Mouse (Mus musculus) myocyte (in vitro differentiated cells): ENCODE data around the gene Hs2st1. TPM values are rescaled to one million over a fixed set of nuclear protein-coding genes. Genes with fewer than 3 reads are reported as not detected.

ENCODE experiments used
- H3K27me3 ChIP-seq: one replicate; pipeline ENCODE4 v1.6.1; 2011; ENCODE audit not compliant: control insufficient read depth, insufficient read depth, insufficient read length
- H3K36me3 ChIP-seq: one replicate; pipeline ENCODE4 v1.6.1; 2011; ENCODE audit not compliant: control insufficient read depth, insufficient read depth
- H3K4me2 ChIP-seq: one replicate; pipeline ENCODE4 v1.6.1; 2011; ENCODE audit warnings: low read depth, control low read depth
- H3K4me3 ChIP-seq: one replicate; pipeline ENCODE4 v1.5.1; 2011; ENCODE audit warnings: mild to moderate bottlenecking, control low read depth, moderate library complexity
- H3K79me2 ChIP-seq: one replicate; pipeline ENCODE4 v1.6.1; 2011; ENCODE audit not compliant: control insufficient read depth, insufficient read depth
- H3ac ChIP-seq: one replicate; pipeline ENCODE4 v1.6.1; 2011; ENCODE audit not compliant: control insufficient read depth, insufficient read length
- CEBPB ChIP-seq: IDR thresholded peaks from 2 replicates; pipeline ENCODE4 v1.6.1; 2011; ENCODE audit warnings: mild to moderate bottlenecking, moderate library complexity; ENCODE audit not compliant: poor library complexity, insufficient read depth, severe bottlenecking
- E2F4 ChIP-seq: IDR thresholded peaks from one replicate; pipeline ENCODE4 v1.6.1; 2011; ENCODE audit warnings: mild to moderate bottlenecking, control low read depth, moderate library complexity; ENCODE audit not compliant: insufficient read depth
- MAX ChIP-seq: IDR thresholded peaks from one replicate; pipeline ENCODE4 v1.6.1; 2011; ENCODE audit warnings: low read depth, mild to moderate bottlenecking, control low read depth
- MYOD1 ChIP-seq, 3 experiments: IDR thresholded peaks; one replicate each; pipeline ENCODE4 v1.6.1; 2011; ENCODE audit warnings: control low read depth in 2 of 3, low read depth in 2 of 3, mild to moderate bottlenecking in 2 of 3, moderate library complexity in 1 of 3; ENCODE audit not compliant: insufficient read length in 2 of 3, control insufficient read depth in 1 of 3
- MYOG ChIP-seq, 3 experiments: IDR thresholded peaks; one replicate each; pipeline ENCODE4 v1.6.1; 2011; ENCODE audit warnings: control low read depth in 2 of 3, low read depth in 2 of 3, mild to moderate bottlenecking in 2 of 3; ENCODE audit not compliant: insufficient read length in 2 of 3, control insufficient read depth in 1 of 3, insufficient read depth in 1 of 3
- POLR2A ChIP-seq: IDR thresholded peaks from one replicate; pipeline ENCODE4 v1.6.1; 2011; ENCODE audit warnings: low read depth, mild to moderate bottlenecking, control low read depth, moderate library complexity; ENCODE audit not compliant: insufficient read length
- POLR2AphosphoS2 ChIP-seq: IDR thresholded peaks from one replicate; pipeline ENCODE4 v1.6.1; 2011; ENCODE audit warnings: low read depth, control low read depth; ENCODE audit not compliant: insufficient read length
- REST ChIP-seq: IDR thresholded peaks from one replicate; pipeline ENCODE4 v1.6.1; 2011; ENCODE audit warnings: mild to moderate bottlenecking, control low read depth, moderate library complexity; ENCODE audit not compliant: insufficient read depth, insufficient read length
- SRF ChIP-seq: IDR thresholded peaks from one replicate; pipeline ENCODE4 v1.6.1; 2011; ENCODE audit warnings: low read depth; ENCODE audit not compliant: control insufficient read depth, insufficient read length
- TCF12 ChIP-seq: IDR thresholded peaks from one replicate; pipeline ENCODE4 v1.6.1; 2011; ENCODE audit warnings: mild to moderate bottlenecking, control low read depth; ENCODE audit not compliant: poor library complexity, insufficient read depth, severe bottlenecking
- TCF3 ChIP-seq: IDR thresholded peaks from one replicate; pipeline ENCODE4 v1.6.1; 2011; ENCODE audit warnings: low read depth, control low read depth; ENCODE audit not compliant: insufficient read length
- USF1 ChIP-seq: IDR thresholded peaks from one replicate; pipeline ENCODE4 v1.6.1; 2011; ENCODE audit warnings: low read depth, mild to moderate bottlenecking, control low read depth, moderate library complexity
- polyA plus RNA-seq: library from polyadenylated mRNA; unstranded; fragments of >200 nt; fragmentation: generic; extraction: Trizol; gene quantifications from one replicate; pipeline ENCODE4 v1.2.1, GENCODE M21; 2012; ENCODE audit warnings: missing spikeins

The Hs2st1 gene
- polyA plus RNA-seq, 1 experiment = 16.2 TPM

GRCm38 (mm10) chr3:144496762-144497161 lies 73.2 kb downstream of the Hs2st1 start:
- H3K4me3 ChIP-seq = no peak overlapping the region
- no peaks in the 10 kb centered on the region for H3K36me3 ChIP-seq
- H3ac ChIP-seq = no peak overlapping the region
- no peaks in the 10 kb centered on the region for H3K27me3 ChIP-seq
- TF ChIP-seq MAX = no peak
- TF ChIP-seq MYOD1 (IDR thresholded peaks at IDR 0.05; ENCODE audit: control insufficient read depth in 1 of 3, insufficient read length in 2 of 3, low read depth in 2 of 3) = no peak
- no peak for TF ChIP-seq REST
- 0 out of 2 replicates have a peak, but pooled peaks have one; percentile 44 for TF ChIP-seq CEBPB
- peaks cover 94% of the 10 kb centered on the region for H3K79me2 ChIP-seq
- no peak overlapping the region for H3K4me2 ChIP-seq

GRCm38 (mm10) chr3:144494838-144495237 lies 75.1 kb downstream of the Hs2st1 start:
- Histone ChIP-seq H3K4me3 (no peak overlapping the region), H3K4me2 (no peak overlapping the region), H3ac (no peak overlapping the region), H3K27me3 (no peaks in the 10 kb centered on the region), H3K36me3 (no peaks in the 10 kb centered on the region), H3K79me2 (peaks cover 89% of the 10 kb centered on the region)
- no peak for TF ChIP-seq TCF3
- peak in 1 of 3 experiments; percentile 56 for TF ChIP-seq MYOD1 (IDR thresholded peaks at IDR 0.05; ENCODE audit: control insufficient read depth in 1 of 3, insufficient read length in 2 of 3, low read depth in 2 of 3)
- TF ChIP-seq REST = no peak
- peak in 1 of 3 experiments; percentile 44 for TF ChIP-seq MYOG (IDR thresholded peaks at IDR 0.05; ENCODE audit: control insufficient read depth in 1 of 3, insufficient read depth in 1 of 3, insufficient read length in 2 of 3, low read depth in 2 of 3)

- Histone ChIP-seq H3ac (no peak overlapping the region), H3K27me3 (no peaks in the 10 kb centered on the region), H3K79me2 (peaks cover 82% of the 10 kb centered on the region), H3K4me2 (no peak overlapping the region), H3K4me3 (no peak overlapping the region), H3K36me3 (no peaks in the 10 kb centered on the region)
- no peak for TF ChIP-seq MYOG (IDR thresholded peaks at IDR 0.05; ENCODE audit: control insufficient read depth in 1 of 3, insufficient read depth in 1 of 3, insufficient read length in 2 of 3, low read depth in 2 of 3)
- no peak for TF ChIP-seq POLR2AphosphoS2
- no peak for TF ChIP-seq TCF12
- no peak for TF ChIP-seq POLR2A
- TF ChIP-seq REST = no peak
- TF ChIP-seq USF1 = no peak
- no peak for TF ChIP-seq E2F4
- TF ChIP-seq TCF3 = no peak
- no peak for TF ChIP-seq MAX
- no peak for TF ChIP-seq SRF
- TF ChIP-seq CEBPB = no peak
- TF ChIP-seq MYOD1 (IDR thresholded peaks at IDR 0.05; ENCODE audit: control insufficient read depth in 1 of 3, insufficient read length in 2 of 3, low read depth in 2 of 3) = no peak
Observed at GRCm38 (mm10) chr3:144488787-144489186, 81.2 kb downstream of the Hs2st1 start.

GRCm38 (mm10) chr3:144480595-144480994 lies 89.4 kb downstream of the Hs2st1 start:
- H3K79me2 ChIP-seq = peaks cover 54% of the 10 kb centered on the region
- no peaks in the 10 kb centered on the region for H3K27me3 ChIP-seq
- H3ac ChIP-seq = no peak overlapping the region
- TF ChIP-seq MAX (no peak), USF1 (no peak), MYOG (IDR thresholded peaks at IDR 0.05; ENCODE audit: control insufficient read depth in 1 of 3, insufficient read depth in 1 of 3, insufficient read length in 2 of 3, low read depth in 2 of 3) (no peak), REST (no peak), POLR2AphosphoS2 (no peak), MYOD1 (IDR thresholded peaks at IDR 0.05; ENCODE audit: control insufficient read depth in 1 of 3, insufficient read length in 2 of 3, low read depth in 2 of 3) (no peak), TCF3 (no peak), POLR2A (no peak)
- no peak overlapping the region for H3K4me3 ChIP-seq
- H3K4me2 ChIP-seq = no peak overlapping the region
- no peaks in the 10 kb centered on the region for H3K36me3 ChIP-seq

- peaks cover 64% of the 10 kb centered on the region for H3K79me2 ChIP-seq
- H3K4me3 ChIP-seq = no peak overlapping the region
- no peak overlapping the region for H3ac ChIP-seq
- H3K36me3 ChIP-seq = no peaks in the 10 kb centered on the region
- no peaks in the 10 kb centered on the region for H3K27me3 ChIP-seq
- no peak overlapping the region for H3K4me2 ChIP-seq
- TF ChIP-seq TCF12 (no peak), MYOD1 (IDR thresholded peaks at IDR 0.05; ENCODE audit: control insufficient read depth in 1 of 3, insufficient read length in 2 of 3, low read depth in 2 of 3) (no peak), TCF3 (no peak), POLR2AphosphoS2 (no peak), E2F4 (no peak), MYOG (IDR thresholded peaks at IDR 0.05; ENCODE audit: control insufficient read depth in 1 of 3, insufficient read depth in 1 of 3, insufficient read length in 2 of 3, low read depth in 2 of 3) (no peak), CEBPB (no peak), USF1 (no peak), MAX (no peak), SRF (no peak), REST (no peak), POLR2A (no peak)
Observed at GRCm38 (mm10) chr3:144478427-144478794, 91.6 kb downstream of the Hs2st1 start.
